18 mouse cellular contexts compared by ENCODE assay signal in the genomic region with DNA sequence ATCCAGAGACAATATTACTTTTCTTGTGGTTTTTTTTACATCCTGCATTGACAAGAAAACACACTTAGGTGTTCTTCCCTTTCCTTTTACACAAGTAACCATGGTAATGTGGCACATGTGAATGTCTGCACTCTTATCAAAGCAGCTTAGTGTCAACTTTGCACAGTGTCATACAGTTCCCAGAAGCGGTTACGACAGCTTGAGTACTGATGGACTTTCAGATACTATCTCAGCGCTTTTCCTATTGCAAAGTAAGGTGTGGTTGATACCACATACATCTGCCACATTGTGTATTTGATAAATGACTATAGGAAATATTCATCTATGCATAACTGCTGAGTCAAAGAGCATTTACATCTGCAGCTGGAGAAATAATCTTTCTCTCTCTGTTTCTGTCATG.
DNase-seq lines count a peak whose midpoint lies in the region; ATAC-seq and TF ChIP-seq lines count a peak whose summit lies in the region.
"Had no signal": no experiment of that assay in that cellular context is flagged by ENCODE, and none has a peak within 500 bp of the region (broad histone marks: within the 10 kb centered on the region; RNA-seq: fewer than 3 reads in every experiment).

No protein-coding gene starts in this region.

- 78% methylated on average over 3 of the region's 3 CpGs for WGBS in midbrain, embryonic 13.5 days

- TF ChIP-seq CTCF in MEL (IDR thresholded peaks at IDR 0.05 in 2 of 3, conservative IDR thresholded peaks at IDR 0.05 in 1 of 3; ENCODE audit: control insufficient read depth in 1 of 3, insufficient read depth in 1 of 3, low read depth in 2 of 3, low read length in 3 of 3, poor library complexity in 1 of 3, severe bottlenecking in 1 of 3) = no peak

- H3K9me3 ChIP-seq in MEL (replicated peaks; ENCODE audit: insufficient read depth, low read length) = no peaks in the 10 kb centered on the region
- no peaks in the 10 kb centered on the region for H3K9me3 ChIP-seq in midbrain, embryonic 13.5 days
- H3K9me3 ChIP-seq: embryonic facial prominence, embryonic 12.5 days; forebrain, embryonic 10.5 days; heart, embryonic 13.5 days; limb, embryonic 13.5 days had no signal

- DNase-seq in 416B (ENCODE audit: low read depth) (peak; percentile 96), MEL (ENCODE audit: low read depth, low spot score) (peak; percentile 76)
- DNase-seq in gastrocnemius, adult 18-20 months (ENCODE audit: low spot score) = no peak
- no peak for DNase-seq in left cerebral cortex, postnatal 10 days (ENCODE audit: extremely low spot score in 1 of 2, low spot score in 2 of 2)
- no peak for DNase-seq in cerebellum, postnatal 25 days
- DNase-seq: gastrocnemius, adult 2 months; kidney, postnatal 25 days; layer of hippocampus, postnatal 36 days; lung, postnatal 36 days; retina, postnatal 1 day had no signal

- no peak for TF ChIP-seq RAD21 in MEL (IDR thresholded peaks at IDR 0.05; ENCODE audit: low read depth, low read length)

- H3K79me2 ChIP-seq in MEL (ENCODE audit: control insufficient read depth, insufficient read depth, low read length, poor library complexity) = no peaks in the 10 kb centered on the region

- H3K4me2 ChIP-seq in midbrain, embryonic 13.5 days (replicated peaks) = no peak overlapping the region
- H3K4me2 ChIP-seq: embryonic facial prominence, embryonic 12.5 days; heart, embryonic 13.5 days; limb, embryonic 13.5 days had no signal

- H3K4me1 ChIP-seq in MEL (ENCODE audit: control insufficient read depth in 1 of 2, insufficient read depth in 2 of 2, low read length in 2 of 2) = peaks cover 0 to 8% of the 10 kb centered on the region in 2 experiments; a peak in 3 of 4 replicates
- no peaks in the 10 kb centered on the region for H3K4me1 ChIP-seq in midbrain, embryonic 13.5 days (replicated peaks)

- intact Hi-C loops in left cerebral cortex, postnatal 10 days (cut with DNase I) = no loop called here

- peak overlapping the region; percentile 53; the same call in 1 of the 2 replicates for H3K27ac ChIP-seq in MEL (ENCODE audit: control insufficient read depth, low read depth, low read length)
- no peak overlapping the region for H3K27ac ChIP-seq in midbrain, embryonic 13.5 days
- H3K27ac ChIP-seq: embryonic facial prominence, embryonic 12.5 days; forebrain, embryonic 10.5 days; gastrocnemius, adult 2 months; heart, embryonic 13.5 days; limb, embryonic 13.5 days had no signal

- no peak overlapping the region for H3K4me3 ChIP-seq in MEL (ENCODE audit: control insufficient read depth in 1 of 2, insufficient read depth in 1 of 2, low read depth in 2 of 2, low read length in 2 of 2)
- H3K4me3 ChIP-seq in midbrain, embryonic 13.5 days (replicated peaks) = no peak overlapping the region
- H3K4me3 ChIP-seq: embryonic facial prominence, embryonic 12.5 days; forebrain, embryonic 10.5 days; gastrocnemius, adult 2 months; heart, embryonic 13.5 days; limb, embryonic 13.5 days had no signal

- peak in 1 of 2 experiments; percentile 82; a peak in 1 of 4 replicates for TF ChIP-seq EP300 in MEL (IDR thresholded peaks at IDR 0.05; ENCODE audit: low read depth in 1 of 2, low read length in 2 of 2)

- no peaks in the 10 kb centered on the region for H3K27me3 ChIP-seq in MEL (ENCODE audit: control insufficient read depth in 1 of 2, insufficient read depth in 2 of 2, low read length in 2 of 2)
- H3K27me3 ChIP-seq in midbrain, embryonic 13.5 days = no peaks in the 10 kb centered on the region
- H3K27me3 ChIP-seq: CH12.LX; heart, embryonic 13.5 days; limb, embryonic 13.5 days had no signal

- ATAC-seq in inflammation-experienced regulatory T-cells, adult 6 months = peak; percentile 83
- peak; percentile 54 for ATAC-seq in megakaryocyte, adult 5-6 weeks (ENCODE audit: poor library complexity, severe bottlenecking)
- ATAC-seq in midbrain, embryonic 13.5 days = no peak

- H3K36me3 ChIP-seq in MEL (ENCODE audit: control insufficient read depth in 1 of 2, insufficient read depth in 2 of 2, low read length in 2 of 2) = peaks cover 0 to 14% of the 10 kb centered on the region in 2 experiments; a peak in 2 of 4 replicates
- no peaks in the 10 kb centered on the region for H3K36me3 ChIP-seq in midbrain, embryonic 13.5 days
- H3K36me3 ChIP-seq: embryonic facial prominence, embryonic 12.5 days; forebrain, embryonic 10.5 days; heart, embryonic 13.5 days; limb, embryonic 13.5 days had no signal

- no peak for TF ChIP-seq POLR2A in MEL (IDR thresholded peaks at IDR 0.05; ENCODE audit: control insufficient read depth in 1 of 2, insufficient read depth in 1 of 2, low read depth in 1 of 2, low read length in 2 of 2, poor library complexity in 1 of 2)

- H3K9ac ChIP-seq in MEL (ENCODE audit: control insufficient read depth, low read depth, low read length, poor library complexity, severe bottlenecking) = no peak overlapping the region
- no peak overlapping the region for H3K9ac ChIP-seq in midbrain, embryonic 13.5 days (replicated peaks)
- H3K9ac ChIP-seq: embryonic facial prominence, embryonic 12.5 days; heart, embryonic 13.5 days; limb, embryonic 13.5 days had no signal

TF ChIP-seq in MEL, 35 proteins besides CTCF, POLR2A, EP300 and RAD21:
- TF ChIP-seq ETS1 (IDR thresholded peaks at IDR 0.05; ENCODE audit: low read depth, low read length) (peak; percentile 88; the same call in 1 of the 2 replicates), GATA1 (IDR thresholded peaks at IDR 0.05; ENCODE audit: low read depth, low read length) (peak; percentile 72), TAL1 (IDR thresholded peaks at IDR 0.05; ENCODE audit: low read length) (peak; percentile 35), NRF1 (IDR thresholded peaks at IDR 0.05; ENCODE audit: insufficient read depth, low read depth, low read length, poor library complexity, severe bottlenecking) (no peak), HCFC1 (IDR thresholded peaks at IDR 0.05; ENCODE audit: low read depth, low read length) (no peak)

Comparison
In these comparisons a context has a peak if more than half of its experiments do, and no peak if none do; other contexts are left out.
1. DNase-seq: peak in 416B (single experiment) and MEL (single experiment); none in gastrocnemius, adult 18-20 months (single experiment), left cerebral cortex, postnatal 10 days (0 of 2) and cerebellum, postnatal 25 days (0 of 2).